ENCODE assay signal across 16 mouse cellular contexts in genomic region chr16:56658866-56659265, GRCm38 (mm10).
"Had no signal": no experiment of that assay in that cellular context is flagged by ENCODE, and none has a peak within 500 bp of the region (broad histone marks: within the 10 kb centered on the region; RNA-seq: fewer than 3 reads in every experiment).

No protein-coding gene starts in this region.

- H3K4me1 ChIP-seq: liver, embryonic 12.5 days; liver, embryonic 15.5 days; lung, embryonic 15.5 days had no signal

- H3K9ac ChIP-seq: liver, embryonic 12.5 days; liver, embryonic 15.5 days; lung, embryonic 15.5 days had no signal

- H3K9me3 ChIP-seq: liver, embryonic 12.5 days; liver, embryonic 15.5 days; lung, embryonic 15.5 days had no signal

- H3K27me3 ChIP-seq: liver, embryonic 12.5 days; liver, embryonic 15.5 days; lung, embryonic 15.5 days had no signal

- H3K36me3 ChIP-seq: liver, embryonic 12.5 days; liver, embryonic 15.5 days; lung, embryonic 15.5 days had no signal

- H3K4me3 ChIP-seq: liver, embryonic 12.5 days; liver, embryonic 15.5 days; lung, embryonic 15.5 days had no signal

- ATAC-seq: intestine, embryonic 16.5 days; liver, embryonic 12.5 days had no signal

- H3K27ac ChIP-seq: liver, embryonic 12.5 days; liver, embryonic 15.5 days; lung, embryonic 15.5 days; macrophage had no signal

- DNase-seq: kidney, adult 18-20 months; kidney, adult 9 months; kidney, postnatal 14 days; kidney, postnatal 4 days; lung, adult 18-20 months; midbrain, embryonic 14.5 days; right cerebral cortex, adult 18-20 months; right cerebral cortex, postnatal 14 days; right cerebral cortex, postnatal 4 days; thymus, adult 18-20 months; thymus, postnatal 36 days had no signal
